Mouse (Mus musculus) heart, adult 18-20 months (tissue): ENCODE data around the gene Gm2001. TPM values are rescaled to one million over a fixed set of nuclear protein-coding genes. Genes with fewer than 3 reads are reported as not detected.
"Not testable (repeated sequence)": the region's sequence is repeated elsewhere in the genome, so short reads cannot be mapped to it uniquely, and the experiment has no call there.

Experiments
- DNase-seq, 2 experiments: peaks; one replicate each; pipeline ENCODE4 v3.0.0; 2021 to 2022; ENCODE audit warnings: mixed read lengths in 1 of 2
- long read RNA-seq, 2 experiments: library from polyadenylated mRNA; stranded (forward); transcript quantifications; one replicate each; pipeline ENCODE4 v2.0.0; 2021
- total RNA-seq, 2 experiments: library from RNA; stranded (reverse); gene quantifications; 2 replicates each; pipeline ENCODE4 v1.2.3; 2021

The Gm2001 gene
- not detected for total RNA-seq
- long read RNA-seq, experiment 1, result 0 reads
- long read RNA-seq, experiment 2, result 0 reads

DNA sequence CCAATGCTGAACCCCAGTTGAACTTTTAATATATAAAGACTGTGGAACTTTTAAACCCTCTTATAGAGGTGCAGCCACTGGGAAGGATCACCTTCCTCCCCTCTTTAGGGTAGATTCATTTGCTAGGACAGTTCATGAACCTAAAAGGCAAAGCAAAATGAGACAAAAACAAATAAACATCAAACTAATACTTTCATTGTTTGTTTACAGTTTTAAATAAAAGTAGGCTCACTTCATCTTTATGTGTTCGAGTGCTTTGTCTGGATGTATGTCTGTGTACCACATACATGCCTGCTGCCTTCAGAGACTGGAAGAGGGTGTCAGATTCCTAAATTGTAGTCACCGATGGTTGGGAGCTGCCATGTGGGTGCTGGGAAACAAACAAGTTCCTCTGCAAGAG, at the start of gene Gm2001:
Gene Gm2001 (minus strand): TSS at position 101 of the 400 bp plus-strand sequence.
- DNase-seq, result not testable (repeated sequence)

DNA sequence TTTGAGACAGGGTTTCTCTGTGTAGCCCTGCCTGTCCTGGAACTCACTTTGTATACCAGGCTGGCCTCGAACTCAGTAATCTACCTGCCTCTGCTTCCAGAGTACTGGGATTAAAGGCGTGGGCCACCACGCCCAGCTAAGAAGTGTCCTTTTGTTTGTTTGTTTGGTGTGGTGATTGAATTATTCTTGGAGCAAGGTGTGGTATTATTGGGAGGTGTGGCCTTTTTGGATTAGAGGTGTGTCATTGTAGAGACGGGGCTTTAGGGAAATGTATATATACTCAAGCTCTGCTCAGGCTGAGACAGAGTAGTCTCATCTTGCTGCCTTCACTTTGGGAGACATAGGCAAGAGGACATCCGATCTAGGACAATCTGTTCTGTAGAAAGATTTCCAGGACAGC, 31.6 kb upstream of the Gm2001 start, which contains the start of gene Gm2016:
Gene Gm2016 (plus strand): TSS at position 301 of the 400 bp plus-strand sequence.
- DNase-seq, result not testable (repeated sequence)

DNA sequence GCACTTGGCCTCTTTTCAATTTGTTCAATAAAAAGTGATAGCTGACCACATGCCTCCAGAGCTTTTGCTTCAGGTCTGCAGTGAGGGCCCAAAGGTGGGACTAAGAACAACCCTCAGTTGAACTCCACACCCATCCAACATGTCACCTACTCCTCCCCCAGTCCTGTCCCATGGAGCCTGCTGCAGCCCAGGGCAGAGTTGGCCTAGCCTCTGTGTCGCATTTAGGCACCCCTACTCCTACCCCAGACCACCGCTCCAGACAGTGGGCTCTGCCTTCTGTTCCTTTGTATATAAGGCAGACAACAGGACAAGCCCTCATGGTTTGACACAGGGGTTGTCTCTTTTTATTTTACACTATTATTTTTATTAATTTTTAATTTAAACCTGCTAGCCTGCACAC, 21.9 kb upstream of the Gm2001 start:
- DNase-seq, result not testable (repeated sequence)

GRCm38 (mm10) chr12:87863638-87864037, 21.5 kb upstream of the Gm2001 start:
- DNase-seq, result not testable (repeated sequence)

- DNase-seq, result not testable (repeated sequence)
Measured at GRCm38 (mm10) chr12:87861740-87862692, 19.9 kb upstream of the Gm2001 start.

- DNase-seq, result not testable (repeated sequence)
Measured at GRCm38 (mm10) chr12:87856067-87856466, 13.9 kb upstream of the Gm2001 start.

DNA sequence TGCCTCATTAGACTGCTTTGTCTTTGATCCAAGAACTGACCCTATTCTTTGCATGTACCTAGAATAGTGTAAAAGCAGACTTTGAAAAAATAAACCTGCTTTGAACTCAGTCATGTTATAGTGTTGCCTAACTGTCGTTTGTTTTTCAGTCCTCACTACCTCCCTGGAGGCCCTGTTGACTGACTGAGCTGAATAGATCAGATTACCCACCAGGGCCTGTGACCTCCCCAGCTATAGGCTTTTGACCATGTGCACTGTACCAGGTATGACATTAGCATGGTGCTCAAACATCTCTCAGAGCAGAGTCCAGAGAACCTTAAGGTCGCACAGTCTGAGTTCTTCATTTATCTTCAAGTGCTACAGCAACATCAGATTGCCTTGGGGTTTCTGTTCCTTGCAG, 8.5 kb upstream of the Gm2001 start:
- DNase-seq, result not testable (repeated sequence)

GRCm38 (mm10) chr12:87816277-87816676, 25.9 kb downstream of the Gm2001 start, which contains the start of gene BB287469:
TSS of gene BB287469 (plus strand) at chr12:87816577.
- DNase-seq, result not testable (repeated sequence)

DNA sequence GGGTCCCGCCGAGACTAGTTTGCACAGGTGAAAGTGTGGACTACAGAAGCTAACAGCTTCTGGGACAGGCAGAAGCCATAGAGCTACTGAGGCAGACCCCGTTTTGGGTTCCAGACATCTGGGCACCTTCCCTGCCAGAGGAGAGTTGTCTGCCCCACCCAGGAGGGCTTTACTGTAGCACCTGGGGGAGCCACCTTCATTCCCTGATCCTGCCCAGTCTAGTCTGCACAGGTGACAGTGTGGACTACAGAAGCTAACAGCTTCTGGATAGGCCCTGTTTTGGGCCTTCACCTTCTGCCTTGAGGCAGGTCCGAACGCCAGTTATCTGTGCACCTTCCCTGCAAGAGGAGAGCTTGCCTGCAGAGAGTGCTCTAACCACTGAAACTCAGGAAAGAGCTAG, 44.2 kb downstream of the Gm2001 start:
- not testable (repeated sequence) for DNase-seq

DNA sequence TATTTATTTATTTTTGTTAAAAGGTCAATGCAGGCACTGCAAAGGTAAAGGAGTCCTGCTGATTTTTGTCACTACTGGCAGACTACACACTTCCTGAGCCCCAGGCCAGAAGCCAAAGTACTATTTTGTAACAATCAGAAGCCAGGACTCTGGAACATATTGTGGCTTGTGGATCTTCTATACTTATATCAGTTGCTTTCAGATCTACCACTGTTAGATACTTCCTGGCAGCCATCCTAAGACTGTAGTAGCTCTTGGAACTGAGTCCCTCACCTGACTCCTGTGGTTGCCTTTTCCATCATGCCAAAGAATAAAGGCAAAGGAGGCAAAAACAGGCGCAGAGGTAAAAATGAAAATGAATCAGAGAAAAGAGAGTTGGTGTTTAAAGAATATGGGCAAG, 46.9 kb downstream of the Gm2001 start, which contains the start of gene Gm21936:
Gene Gm21936 (plus strand): TSS at position 301 of the 400 bp plus-strand sequence.
- DNase-seq, result not testable (repeated sequence)

Other genes with a start within 250 kb of the Gm2001 start
- not detected for gene Oog1, start 239.7 kb downstream of the Gm2001 start, total RNA-seq
- gene Gm4027, start 223.5 kb downstream of the Gm2001 start, total RNA-seq, result not detected
- not detected for gene Gm16381, start 197.7 kb downstream of the Gm2001 start, total RNA-seq
- gene Gm21319, start 66.6 kb downstream of the Gm2001 start, total RNA-seq, result not detected
- not detected for gene Gm21936, start 46.8 kb downstream of the Gm2001 start, total RNA-seq
- gene BB287469, start 25.8 kb downstream of the Gm2001 start, total RNA-seq, result not detected
- gene Gm2016, start 31.7 kb upstream of the Gm2001 start, total RNA-seq, result not detected
- not detected for gene Gm2022, start 53.0 kb upstream of the Gm2001 start, total RNA-seq
- not detected for gene Gm2035, start 77.5 kb upstream of the Gm2001 start, total RNA-seq
- gene Gm2042, start 111.7 kb upstream of the Gm2001 start, total RNA-seq, result not detected
- gene Gm2075, start 169.5 kb upstream of the Gm2001 start, total RNA-seq, result not detected
- not detected for gene Gm6803, start 176.4 kb upstream of the Gm2001 start, total RNA-seq
- gene Gm2056, start 184.7 kb upstream of the Gm2001 start, total RNA-seq, result not detected
- not detected for gene Gm16368, start 241.4 kb upstream of the Gm2001 start, total RNA-seq